Mouse (Mus musculus) left cerebral cortex, adult 18-20 months (tissue): ENCODE data around the gene Gm21972. TPM values are rescaled to one million over a fixed set of nuclear protein-coding genes. Genes with fewer than 3 reads are reported as not detected.

Experiments
- DNase-seq, 2 experiments: peaks; one replicate each; pipeline ENCODE4 v3.0.0; 2021 to 2022; ENCODE audit warnings: low spot score in 2 of 2, mixed read lengths in 1 of 2
- total RNA-seq, 2 experiments: library from RNA; stranded (reverse); gene quantifications; 2 replicates each; pipeline ENCODE4 v1.2.3; 2021

Gm21972 gene
- total RNA-seq, 2 experiments from 2014 or later: 9.8 to 10.3 TPM

GRCm38 (mm10) chr1:86160479-86160878 lies 27.0 kb downstream of the Gm21972 start:
- DNase-seq: no peak

- DNase-seq: no peak
These were observed 27.6 kb downstream of the Gm21972 start for GRCm38 (mm10) chr1:86161061-86161460.

GRCm38 (mm10) chr1:86174602-86175001 lies 41.2 kb downstream of the Gm21972 start:
- DNase-seq: no peak

GRCm38 (mm10) chr1:86176066-86176465 lies 42.6 kb downstream of the Gm21972 start:
- no peak for DNase-seq

- peak; percentile 82 to 84 for DNase-seq
These were observed 45.2 kb downstream of the Gm21972 start for GRCm38 (mm10) chr1:86178462-86179253.

- DNase-seq: no peak
These were observed 48.7 kb downstream of the Gm21972 start for GRCm38 (mm10) chr1:86182004-86182709.

GRCm38 (mm10) chr1:86183577-86184263 lies 50.3 kb downstream of the Gm21972 start:
- DNase-seq: no peak

GRCm38 (mm10) chr1:86186762-86187161 lies 53.3 kb downstream of the Gm21972 start:
- no peak for DNase-seq

- DNase-seq: no peak
These were observed 54.4 kb downstream of the Gm21972 start for GRCm38 (mm10) chr1:86187856-86188255.

GRCm38 (mm10) chr1:86188271-86188670 lies 54.8 kb downstream of the Gm21972 start:
- no peak for DNase-seq

- DNase-seq: no peak
These were observed 55.7 kb downstream of the Gm21972 start for GRCm38 (mm10) chr1:86189034-86189702.

- DNase-seq: no peak
These were observed 57.4 kb downstream of the Gm21972 start for GRCm38 (mm10) chr1:86190843-86191242.

- no peak for DNase-seq
These were observed 60.6 kb downstream of the Gm21972 start for GRCm38 (mm10) chr1:86194044-86194443.

GRCm38 (mm10) chr1:86198276-86198675 lies 64.8 kb downstream of the Gm21972 start:
- DNase-seq: peak in 1 of 2 experiments; percentile 18

- no peak for DNase-seq
These were observed 65.6 kb downstream of the Gm21972 start for GRCm38 (mm10) chr1:86199026-86199425.

GRCm38 (mm10) chr1:86201312-86201711 lies 67.9 kb downstream of the Gm21972 start:
- DNase-seq: no peak

- DNase-seq: peak; percentile 18 to 37
These were observed 69.3 kb downstream of the Gm21972 start for GRCm38 (mm10) chr1:86202617-86203219.

- no peak for DNase-seq
These were observed 77.2 kb downstream of the Gm21972 start for GRCm38 (mm10) chr1:86210676-86211075.

- no peak for DNase-seq
These were observed 78.1 kb downstream of the Gm21972 start for GRCm38 (mm10) chr1:86211498-86211897.
